Mouse (Mus musculus) small intestine, adult 2 months (tissue): ENCODE data around the gene Tfrc.

Experiments
- CTCF ChIP-seq: fragments of 200-500 bp; IDR thresholded peaks from 2 replicates; pipeline ENCODE4 v1.5.1; 2012; ENCODE audit warnings: low read depth, mild to moderate bottlenecking, control low read depth, inconsistent platforms, low read length, moderate library complexity, mixed read lengths; ENCODE audit not compliant: insufficient replicate concordance, insufficient read length; ENCODE audit errors: extremely low read depth
- POLR2A ChIP-seq: fragments of 200-500 bp; IDR thresholded peaks from 2 replicates; pipeline ENCODE4 v1.6.1; 2012; ENCODE audit warnings: low read depth, mild to moderate bottlenecking, control low read depth, inconsistent platforms, low read length, moderate library complexity

GRCm38 (mm10) chr16:32608344-32608711, 392 bp upstream of the Tfrc start:
- TF ChIP-seq CTCF (no peak), POLR2A (no peak)
